Mouse (Mus musculus): ENCODE results near the gene Vps41. TPM values are rescaled to one million over a fixed set of nuclear protein-coding genes. Genes with fewer than 3 reads are reported as not detected.

Gene Vps41
- polyA plus RNA-seq, 1 experiment = 12.6 TPM

GRCm38 (mm10) chr13:18736590-18736989 is 19.5 kb downstream of the Vps41 start:
- no peaks in the 10 kb centered on the region for H3K79me3 ChIP-seq (ENCODE audit: low read depth)
- no peaks in the 10 kb centered on the region for H3K79me2 ChIP-seq (ENCODE audit: control insufficient read depth, insufficient read depth)
- H3K27me3 ChIP-seq (ENCODE audit: control insufficient read depth, insufficient read depth, insufficient read length) = no peaks in the 10 kb centered on the region
- no peak overlapping the region for H3K4me3 ChIP-seq (ENCODE audit: insufficient read depth, poor library complexity, severe bottlenecking)
- TF ChIP-seq USF1 (IDR thresholded peaks at IDR 0.05; ENCODE audit: low read depth) (no peak), CTCF (IDR thresholded peaks at IDR 0.05; ENCODE audit: control insufficient read depth, insufficient read depth, insufficient read length) (no peak), CEBPB (IDR thresholded peaks at IDR 0.05; ENCODE audit: low read depth) (no peak), MYOD1 (IDR thresholded peaks at IDR 0.05; ENCODE audit: control insufficient read depth, insufficient read length, low read depth) (no peak), MYOG (IDR thresholded peaks at IDR 0.05; ENCODE audit: control insufficient read depth, extremely low read depth, insufficient read length) (no peak), FOSL1 (IDR thresholded peaks at IDR 0.05; ENCODE audit: insufficient read depth, low read length, poor library complexity, severe bottlenecking) (no peak), MAX (IDR thresholded peaks at IDR 0.05) (no peak)
- no peak overlapping the region for H3ac ChIP-seq (ENCODE audit: control insufficient read depth, insufficient read length, low read depth)
- H3K36me3 ChIP-seq (ENCODE audit: control insufficient read depth, insufficient read depth) = no peaks in the 10 kb centered on the region

GRCm38 (mm10) chr13:18743575-18744265 is 26.6 kb downstream of the Vps41 start:
- Histone ChIP-seq H3K27me3 (ENCODE audit: control insufficient read depth, insufficient read depth, insufficient read length) (no peaks in the 10 kb centered on the region), H3K79me3 (ENCODE audit: low read depth) (no peaks in the 10 kb centered on the region), H3K79me2 (ENCODE audit: control insufficient read depth, insufficient read depth) (no peaks in the 10 kb centered on the region), H3K4me3 (ENCODE audit: insufficient read depth, poor library complexity, severe bottlenecking) (no peak overlapping the region), H3ac (ENCODE audit: control insufficient read depth, insufficient read length, low read depth) (no peak overlapping the region), H3K36me3 (ENCODE audit: control insufficient read depth, insufficient read depth) (no peaks in the 10 kb centered on the region)
- TF ChIP-seq MAX (IDR thresholded peaks at IDR 0.05) (no peak), CEBPB (IDR thresholded peaks at IDR 0.05; ENCODE audit: low read depth) (no peak), CTCF (IDR thresholded peaks at IDR 0.05; ENCODE audit: control insufficient read depth, insufficient read depth, insufficient read length) (no peak)

DNA sequence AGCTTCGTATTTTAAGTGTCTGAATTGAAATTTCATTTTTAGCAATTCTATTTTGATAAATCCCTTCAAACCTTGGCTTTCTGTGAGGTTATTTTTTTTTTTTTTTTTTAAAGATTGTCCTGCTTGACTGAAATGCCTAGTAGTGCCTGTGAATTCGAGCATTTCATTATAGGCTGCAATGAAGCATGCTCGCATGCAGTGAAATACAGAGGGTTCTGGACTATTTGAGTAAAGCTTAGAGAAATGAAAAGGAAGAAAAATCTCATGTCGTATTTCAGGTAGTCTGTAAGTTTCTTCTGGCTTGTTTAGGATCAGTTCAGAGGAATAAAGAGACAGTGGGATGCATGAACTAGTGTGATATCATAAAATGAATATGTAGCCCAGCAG is 27.2 kb downstream of the Vps41 start:
- Histone ChIP-seq H3K79me2 (ENCODE audit: control insufficient read depth, insufficient read depth) (no peaks in the 10 kb centered on the region), H3K79me3 (ENCODE audit: low read depth) (no peaks in the 10 kb centered on the region), H3K27me3 (ENCODE audit: control insufficient read depth, insufficient read depth, insufficient read length) (no peaks in the 10 kb centered on the region), H3ac (ENCODE audit: control insufficient read depth, insufficient read length, low read depth) (no peak overlapping the region), H3K4me3 (ENCODE audit: insufficient read depth, poor library complexity, severe bottlenecking) (no peak overlapping the region), H3K36me3 (ENCODE audit: control insufficient read depth, insufficient read depth) (no peaks in the 10 kb centered on the region)
- TF ChIP-seq MYOG (IDR thresholded peaks at IDR 0.05; ENCODE audit: control insufficient read depth, extremely low read depth, insufficient read length) (no peak), CEBPB (IDR thresholded peaks at IDR 0.05; ENCODE audit: low read depth) (no peak), FOSL1 (IDR thresholded peaks at IDR 0.05; ENCODE audit: insufficient read depth, low read length, poor library complexity, severe bottlenecking) (no peak), CTCF (IDR thresholded peaks at IDR 0.05; ENCODE audit: control insufficient read depth, insufficient read depth, insufficient read length) (no peak), USF1 (IDR thresholded peaks at IDR 0.05; ENCODE audit: low read depth) (no peak), MYOD1 (IDR thresholded peaks at IDR 0.05; ENCODE audit: control insufficient read depth, insufficient read length, low read depth) (no peak), MAX (IDR thresholded peaks at IDR 0.05) (no peak)

DNA sequence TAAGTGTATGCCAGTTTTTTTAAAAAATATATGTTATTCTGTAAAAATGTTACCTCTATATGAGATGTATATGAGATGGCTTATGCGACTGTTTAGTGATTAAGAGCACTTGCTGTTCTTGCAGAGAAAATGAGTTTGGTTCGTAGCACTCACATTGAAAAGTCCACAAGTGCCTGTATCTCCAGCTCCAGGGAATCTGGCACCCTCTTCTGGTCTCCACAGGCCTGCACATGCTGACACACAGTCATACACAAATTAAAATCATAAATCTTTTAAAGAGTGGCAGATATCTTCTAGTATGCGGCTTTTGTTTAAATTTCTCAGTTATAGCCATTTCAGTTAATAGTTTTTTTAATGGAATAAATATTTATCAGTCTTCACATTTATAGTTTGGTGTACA is 40.9 kb downstream of the Vps41 start:
- TF ChIP-seq USF1 (IDR thresholded peaks at IDR 0.05; ENCODE audit: low read depth) = no peak
- no peak for TF ChIP-seq MYOD1 (IDR thresholded peaks at IDR 0.05; ENCODE audit: control insufficient read depth, insufficient read length, low read depth)
- TF ChIP-seq FOSL1 (IDR thresholded peaks at IDR 0.05; ENCODE audit: insufficient read depth, low read length, poor library complexity, severe bottlenecking) = no peak
- no peak for TF ChIP-seq MAX (IDR thresholded peaks at IDR 0.05)
- no peak for TF ChIP-seq CEBPB (IDR thresholded peaks at IDR 0.05; ENCODE audit: low read depth)
- no peak for TF ChIP-seq CTCF (IDR thresholded peaks at IDR 0.05; ENCODE audit: control insufficient read depth, insufficient read depth, insufficient read length)
- no peak overlapping the region for H3K4me3 ChIP-seq (ENCODE audit: insufficient read depth, poor library complexity, severe bottlenecking)
- H3K27me3 ChIP-seq (ENCODE audit: control insufficient read depth, insufficient read depth, insufficient read length) = no peaks in the 10 kb centered on the region
- no peaks in the 10 kb centered on the region for H3K36me3 ChIP-seq (ENCODE audit: control insufficient read depth, insufficient read depth)
- no peaks in the 10 kb centered on the region for H3K79me2 ChIP-seq (ENCODE audit: control insufficient read depth, insufficient read depth)
- H3ac ChIP-seq (ENCODE audit: control insufficient read depth, insufficient read length, low read depth) = no peak overlapping the region
- peaks cover 2% of the 10 kb centered on the region for H3K79me3 ChIP-seq (ENCODE audit: low read depth)

- H3K27me3 ChIP-seq (ENCODE audit: control insufficient read depth, insufficient read depth, insufficient read length) = no peaks in the 10 kb centered on the region
- TF ChIP-seq USF1 (IDR thresholded peaks at IDR 0.05; ENCODE audit: low read depth) (no peak), CEBPB (IDR thresholded peaks at IDR 0.05; ENCODE audit: low read depth) (no peak), CTCF (IDR thresholded peaks at IDR 0.05; ENCODE audit: control insufficient read depth, insufficient read depth, insufficient read length) (no peak), MYOG (IDR thresholded peaks at IDR 0.05; ENCODE audit: control insufficient read depth, extremely low read depth, insufficient read length) (no peak), FOSL1 (IDR thresholded peaks at IDR 0.05; ENCODE audit: insufficient read depth, low read length, poor library complexity, severe bottlenecking) (no peak), MYOD1 (IDR thresholded peaks at IDR 0.05; ENCODE audit: control insufficient read depth, insufficient read length, low read depth) (no peak), MAX (IDR thresholded peaks at IDR 0.05) (no peak)
- no peaks in the 10 kb centered on the region for H3K36me3 ChIP-seq (ENCODE audit: control insufficient read depth, insufficient read depth)
- H3K4me3 ChIP-seq (ENCODE audit: insufficient read depth, poor library complexity, severe bottlenecking) = no peak overlapping the region
- no peaks in the 10 kb centered on the region for H3K79me3 ChIP-seq (ENCODE audit: low read depth)
- no peak overlapping the region for H3ac ChIP-seq (ENCODE audit: control insufficient read depth, insufficient read length, low read depth)
- H3K79me2 ChIP-seq (ENCODE audit: control insufficient read depth, insufficient read depth) = no peaks in the 10 kb centered on the region
Observed at GRCm38 (mm10) chr13:18759361-18760056, 42.4 kb downstream of the Vps41 start.
